Mouse (Mus musculus): ENCODE measurements around the gene Tmprss3. TPM values are rescaled to one million over a fixed set of nuclear protein-coding genes. Genes with fewer than 3 reads are reported as not detected.

The Tmprss3 gene
- polyA plus RNA-seq, 2 experiments = 0.13 to 0.39 TPM

DNA sequence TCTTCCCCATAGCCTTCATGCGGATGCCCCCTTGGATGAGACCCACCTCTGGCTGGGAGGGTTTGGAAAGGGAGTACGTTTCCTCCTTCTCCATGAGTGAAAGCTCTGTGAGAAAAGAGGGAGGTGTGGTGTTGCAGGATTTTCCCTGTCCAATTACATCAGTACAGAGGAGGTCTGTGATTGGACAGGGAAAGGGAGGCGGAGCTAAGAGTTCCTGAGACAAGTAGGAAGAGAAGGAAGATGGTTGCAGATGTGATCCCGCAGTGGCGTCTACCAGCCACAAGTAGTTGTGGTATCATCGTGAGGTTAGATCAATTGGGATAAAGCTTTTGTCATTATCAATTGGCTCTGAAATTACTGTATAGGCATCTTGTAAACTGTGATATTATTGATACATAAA is 40.9 kb downstream of the Tmprss3 start:
- DNase-seq (ENCODE audit: low read depth in 3 of 3, low spot score in 3 of 3) (no peak), ATAC-seq (ENCODE audit: insufficient read depth) (no peak)
- WGBS (ENCODE audit: insufficient replicate concordance) = 71% methylated on average over 6 of the region's 6 CpGs
- TF ChIP-seq CTCF (IDR thresholded peaks at IDR 0.05; ENCODE audit: low read depth) = no peak
- no peak for TF ChIP-seq EP300 (IDR thresholded peaks at IDR 0.05; ENCODE audit: low read depth)
- H3K4me1 ChIP-seq (replicated peaks; ENCODE audit: control insufficient read depth in 2 of 2, insufficient read depth in 2 of 2, low read length in 1 of 2) = 0 out of 4 replicates have a peak, but pooled peaks cover 0 to under 1% of the 10 kb centered on the region in 2 experiments
- H3K27me3 ChIP-seq (ENCODE audit: control insufficient read depth, insufficient read depth, low read length) = no peaks in the 10 kb centered on the region
- no peak overlapping the region for H3K9ac ChIP-seq (replicated peaks)
- no peak overlapping the region for H3K4me3 ChIP-seq (ENCODE audit: insufficient read depth in 1 of 2, low read depth in 2 of 2, low read length in 2 of 2)
- no peaks in the 10 kb centered on the region for H3K9me3 ChIP-seq (ENCODE audit: control insufficient read depth, low read length)
- no peaks in the 10 kb centered on the region for H3K36me3 ChIP-seq (replicated peaks; ENCODE audit: control insufficient read depth, insufficient read depth, low read depth)
- no peak overlapping the region for H3K4me2 ChIP-seq (ENCODE audit: low read depth)
- no peak overlapping the region for H3K27ac ChIP-seq

DNA sequence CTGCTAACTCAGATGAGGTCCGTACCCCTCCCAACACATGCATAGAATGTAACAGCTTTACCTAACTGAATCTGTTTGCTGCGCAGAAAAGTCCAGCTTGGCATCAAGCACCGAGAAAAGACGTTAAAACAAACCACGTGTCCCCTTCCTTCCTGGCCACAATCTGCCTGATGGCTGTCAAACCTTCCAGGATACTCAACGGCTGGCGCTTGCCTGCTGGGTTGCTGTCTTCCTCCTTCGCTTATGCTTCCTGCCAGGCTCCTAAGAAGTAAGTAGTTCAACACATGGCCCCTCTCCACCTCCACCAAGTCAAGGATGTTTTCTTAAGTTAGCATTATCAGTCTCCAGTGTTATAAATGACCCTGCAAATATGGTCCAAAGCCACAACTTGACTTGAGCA is 45.0 kb downstream of the Tmprss3 start:
- no peak overlapping the region for H3K27ac ChIP-seq
- H3K4me1 ChIP-seq (replicated peaks; ENCODE audit: control insufficient read depth in 2 of 2, insufficient read depth in 2 of 2, low read length in 1 of 2) = peaks cover 0 to 5% of the 10 kb centered on the region in 2 experiments; a peak in 1 of 4 replicates
- TF ChIP-seq EP300 (IDR thresholded peaks at IDR 0.05; ENCODE audit: low read depth) (no peak), CTCF (IDR thresholded peaks at IDR 0.05; ENCODE audit: low read depth) (no peak)
- 9% methylated on average over 8 of the region's 8 CpGs for WGBS (ENCODE audit: insufficient replicate concordance)
- DNase-seq (ENCODE audit: low read depth in 3 of 3, low spot score in 3 of 3) (no peak), ATAC-seq (ENCODE audit: insufficient read depth) (no peak)
- H3K9me3 ChIP-seq (ENCODE audit: control insufficient read depth, low read length) = no peaks in the 10 kb centered on the region
- H3K4me2 ChIP-seq (ENCODE audit: low read depth) = no peak overlapping the region
- H3K27me3 ChIP-seq (ENCODE audit: control insufficient read depth, insufficient read depth, low read length) = no peaks in the 10 kb centered on the region
- H3K36me3 ChIP-seq (replicated peaks; ENCODE audit: control insufficient read depth, insufficient read depth, low read depth) = no peaks in the 10 kb centered on the region
- H3K4me3 ChIP-seq (ENCODE audit: insufficient read depth in 1 of 2, low read depth in 2 of 2, low read length in 2 of 2) = no peak overlapping the region
- H3K9ac ChIP-seq (replicated peaks) = no peak overlapping the region

DNA sequence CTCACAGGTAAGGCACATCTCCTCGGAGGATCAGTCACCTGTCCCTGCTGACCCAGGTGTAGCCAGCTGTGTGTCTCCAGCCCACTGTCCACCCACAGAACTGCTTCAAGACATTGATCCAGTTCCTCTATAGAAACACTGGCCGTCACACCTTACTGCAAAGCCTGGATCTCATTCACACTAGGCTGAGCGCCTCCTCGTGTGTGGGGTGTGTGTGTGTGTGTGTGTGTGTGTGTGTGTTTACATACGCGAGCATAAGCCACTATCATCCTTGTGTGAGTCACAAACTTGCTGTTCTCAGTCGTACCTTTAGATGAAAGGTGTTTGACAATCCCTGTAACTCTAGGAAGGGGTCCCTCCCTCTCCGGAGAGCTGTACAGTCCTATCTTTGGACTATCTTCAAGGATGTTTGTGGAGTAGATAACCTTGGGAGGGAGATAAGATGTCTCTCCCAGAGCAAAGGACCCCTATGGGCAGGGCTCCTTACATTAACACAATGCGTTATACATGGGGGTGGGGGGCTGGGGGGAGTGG is 45.7 kb downstream of the Tmprss3 start:
- DNase-seq (ENCODE audit: low read depth in 3 of 3, low spot score in 3 of 3) (no peak), ATAC-seq (ENCODE audit: insufficient read depth) (no peak)
- no peak overlapping the region for H3K27ac ChIP-seq
- 40% methylated on average over 9 of the region's 9 CpGs for WGBS (ENCODE audit: insufficient replicate concordance)
- H3K4me2 ChIP-seq (ENCODE audit: low read depth) = peak overlapping the region; percentile 9
- no peak overlapping the region for H3K4me3 ChIP-seq (ENCODE audit: insufficient read depth in 1 of 2, low read depth in 2 of 2, low read length in 2 of 2)
- TF ChIP-seq CTCF (IDR thresholded peaks at IDR 0.05; ENCODE audit: low read depth) (no peak), EP300 (IDR thresholded peaks at IDR 0.05; ENCODE audit: low read depth) (no peak)
- H3K4me1 ChIP-seq (replicated peaks; ENCODE audit: control insufficient read depth in 2 of 2, insufficient read depth in 2 of 2, low read length in 1 of 2) = peaks cover 0 to 5% of the 10 kb centered on the region in 2 experiments; a peak in 1 of 4 replicates
- no peaks in the 10 kb centered on the region for H3K9me3 ChIP-seq (ENCODE audit: control insufficient read depth, low read length)
- no peaks in the 10 kb centered on the region for H3K36me3 ChIP-seq (replicated peaks; ENCODE audit: control insufficient read depth, insufficient read depth, low read depth)
- no peaks in the 10 kb centered on the region for H3K27me3 ChIP-seq (ENCODE audit: control insufficient read depth, insufficient read depth, low read length)
- H3K9ac ChIP-seq (replicated peaks) = no peak overlapping the region

DNA sequence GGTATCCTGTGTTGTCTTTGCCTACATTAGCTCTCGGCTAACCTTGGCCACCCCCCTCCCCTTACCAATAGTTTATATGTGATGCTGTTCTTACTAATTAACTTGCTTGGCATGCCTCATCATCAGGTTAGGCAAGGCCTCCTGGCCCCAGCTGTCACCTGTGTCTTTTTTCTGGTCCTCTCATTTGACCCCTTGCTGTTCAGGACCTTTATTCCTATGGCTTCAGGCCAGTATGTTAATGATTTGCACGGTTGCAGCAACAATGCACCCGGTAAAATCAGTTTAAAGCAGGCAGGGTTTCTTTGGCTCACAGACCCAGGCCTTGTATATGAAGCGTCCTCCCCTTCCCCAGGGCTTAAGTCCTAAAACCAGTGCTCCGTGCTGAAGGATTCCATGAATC is 46.3 kb downstream of the Tmprss3 start:
- H3K27me3 ChIP-seq (ENCODE audit: control insufficient read depth, insufficient read depth, low read length) = no peaks in the 10 kb centered on the region
- no peaks in the 10 kb centered on the region for H3K36me3 ChIP-seq (replicated peaks; ENCODE audit: control insufficient read depth, insufficient read depth, low read depth)
- peaks cover 0 to 5% of the 10 kb centered on the region in 2 experiments; a peak in 1 of 4 replicates for H3K4me1 ChIP-seq (replicated peaks; ENCODE audit: control insufficient read depth in 2 of 2, insufficient read depth in 2 of 2, low read length in 1 of 2)
- TF ChIP-seq CTCF (IDR thresholded peaks at IDR 0.05; ENCODE audit: low read depth) (no peak), EP300 (IDR thresholded peaks at IDR 0.05; ENCODE audit: low read depth) (no peak)
- H3K4me2 ChIP-seq (ENCODE audit: low read depth) = peak overlapping the region; percentile 9; the same call in 1 of the 2 replicates
- ATAC-seq (ENCODE audit: insufficient read depth) = 0 out of 2 replicates have a peak, but pooled peaks have one; percentile 41
- H3K4me3 ChIP-seq (ENCODE audit: insufficient read depth in 1 of 2, low read depth in 2 of 2, low read length in 2 of 2) = no peak overlapping the region
- 51% methylated on average over 5 of the region's 5 CpGs for WGBS (ENCODE audit: insufficient replicate concordance)
- peak in 2 of 3 experiments; percentile 14 to 17 for DNase-seq (ENCODE audit: low read depth in 3 of 3, low spot score in 3 of 3)
- H3K9me3 ChIP-seq (ENCODE audit: control insufficient read depth, low read length) = no peaks in the 10 kb centered on the region
- H3K27ac ChIP-seq = no peak overlapping the region
- no peak overlapping the region for H3K9ac ChIP-seq (replicated peaks)

DNA sequence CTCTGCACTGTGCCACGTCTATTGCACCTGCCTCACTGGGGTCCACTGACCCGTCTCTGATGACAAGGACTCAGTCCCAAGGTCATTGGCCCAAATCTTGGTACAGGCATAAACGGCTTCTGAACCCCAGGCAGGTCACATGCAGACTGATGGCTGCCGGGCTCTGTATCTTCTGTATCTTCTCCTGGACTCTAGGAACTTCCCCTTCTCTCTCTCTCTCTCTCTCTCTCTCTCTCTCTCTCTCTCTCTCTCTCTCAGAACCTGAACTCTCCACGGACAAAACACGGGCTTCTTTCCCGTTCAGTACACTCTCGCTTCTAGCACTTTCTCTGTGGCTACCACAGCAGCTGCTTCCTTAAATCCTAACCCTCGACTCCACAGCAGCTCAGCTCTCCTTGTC is 52.8 kb downstream of the Tmprss3 start:
- Histone ChIP-seq H3K27me3 (ENCODE audit: control insufficient read depth, insufficient read depth, low read length) (no peaks in the 10 kb centered on the region), H3K4me1 (replicated peaks; ENCODE audit: control insufficient read depth in 2 of 2, insufficient read depth in 2 of 2, low read length in 1 of 2) (no peaks in the 10 kb centered on the region), H3K9me3 (ENCODE audit: control insufficient read depth, low read length) (no peaks in the 10 kb centered on the region), H3K36me3 (replicated peaks; ENCODE audit: control insufficient read depth, insufficient read depth, low read depth) (no peaks in the 10 kb centered on the region), H3K4me3 (ENCODE audit: insufficient read depth in 1 of 2, low read depth in 2 of 2, low read length in 2 of 2) (no peak overlapping the region), H3K9ac (replicated peaks) (no peak overlapping the region), H3K4me2 (ENCODE audit: low read depth) (no peak overlapping the region), H3K27ac (no peak overlapping the region)
- ATAC-seq (ENCODE audit: insufficient read depth) = no peak
- DNase-seq (ENCODE audit: low read depth in 3 of 3, low spot score in 3 of 3) = no peak
- TF ChIP-seq EP300 (IDR thresholded peaks at IDR 0.05; ENCODE audit: low read depth) = no peak
- TF ChIP-seq CTCF (IDR thresholded peaks at IDR 0.05; ENCODE audit: low read depth) = no peak
- WGBS (ENCODE audit: insufficient replicate concordance) = 38% methylated on average over 9 of the region's 9 CpGs
